Mouse (Mus musculus) T-cell, adult 2 months (primary cell): ENCODE data around the gene Lbr.

Source experiments
- DNase-seq: peaks from one replicate; pipeline ENCODE4 v3.0.0; 2022; ENCODE audit warnings: low spot score

Gene Lbr

GRCm38 (mm10) chr1:181842781-181843180 is at the start of gene Lbr:
Gene Lbr, minus strand, starts transcription at chr1:181843046.
- peak; percentile 72 for DNase-seq

DNA sequence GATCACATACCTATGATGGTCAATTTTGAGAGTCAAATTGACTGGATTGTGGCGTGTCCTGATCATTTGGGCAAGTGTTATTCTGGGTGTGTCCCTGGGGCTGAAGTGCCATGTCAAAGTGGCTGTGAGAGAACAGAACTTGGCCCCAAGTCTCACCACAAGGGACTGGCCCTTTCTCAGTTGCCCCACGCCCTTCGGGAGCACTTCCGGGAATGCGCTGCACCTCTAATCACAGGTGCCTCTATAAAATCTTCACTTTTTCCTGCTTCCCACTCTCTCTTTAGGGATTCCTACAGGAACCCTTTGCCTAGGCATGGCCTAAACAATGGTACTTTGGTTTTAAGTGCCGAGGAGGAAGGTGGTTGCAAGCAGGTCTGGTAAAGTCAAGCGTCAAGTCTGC is 46.8 kb upstream of the Lbr start:
- DNase-seq, result no peak

- peak; percentile 85 for DNase-seq
Observed at GRCm38 (mm10) chr1:181888801-181889200, 46.0 kb upstream of the Lbr start.

- peak; percentile 70 for DNase-seq
Observed at GRCm38 (mm10) chr1:181881532-181881931, 38.7 kb upstream of the Lbr start.

- no peak for DNase-seq
Observed at GRCm38 (mm10) chr1:181880752-181881325, 38.0 kb upstream of the Lbr start.

- no peak for DNase-seq
Observed at GRCm38 (mm10) chr1:181878436-181878835, 35.6 kb upstream of the Lbr start.

GRCm38 (mm10) chr1:181877088-181877487 is 34.2 kb upstream of the Lbr start:
- DNase-seq, result no peak

- no peak for DNase-seq
Observed at GRCm38 (mm10) chr1:181876656-181877055, 33.8 kb upstream of the Lbr start.

DNA sequence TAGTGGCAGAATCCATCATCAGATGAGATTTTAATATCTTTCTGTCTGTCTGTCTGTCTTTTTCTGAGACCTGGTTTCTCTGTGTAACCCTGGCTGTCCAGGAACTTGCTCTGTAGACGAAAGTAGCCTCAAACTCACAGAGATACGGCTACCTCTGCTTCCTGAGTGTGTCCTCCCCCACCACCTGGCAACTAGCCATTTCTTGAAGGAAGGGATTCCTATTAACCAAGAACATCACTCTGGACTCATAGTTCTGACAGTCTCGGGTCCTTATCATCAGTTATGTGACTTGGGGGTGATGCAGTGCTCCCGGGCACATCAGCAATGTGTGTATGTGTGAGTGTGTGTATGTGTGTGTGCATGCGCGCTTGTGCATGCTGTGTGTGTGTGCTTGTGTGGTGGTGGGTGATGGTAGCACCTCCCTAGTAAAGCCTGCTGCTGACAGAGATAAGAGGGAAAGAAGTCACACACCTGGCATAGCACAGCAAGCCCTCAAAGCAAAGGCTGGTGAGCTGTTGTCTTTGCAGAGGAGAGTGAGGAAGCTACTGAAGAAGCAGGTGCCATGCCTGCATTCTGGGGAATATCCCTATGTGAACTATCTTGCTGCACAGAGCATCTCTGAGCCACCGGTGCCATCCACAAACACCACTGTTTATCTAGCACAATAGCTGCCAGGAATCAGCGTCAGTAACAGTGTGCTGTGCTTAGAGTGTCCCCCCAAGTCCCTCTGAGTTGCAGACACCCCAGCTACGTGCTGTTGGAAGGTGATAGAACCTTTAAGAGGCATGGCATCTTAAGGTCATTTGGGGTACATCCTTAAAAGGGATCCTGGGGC is 30.5 kb upstream of the Lbr start:
- no peak for DNase-seq

DNA sequence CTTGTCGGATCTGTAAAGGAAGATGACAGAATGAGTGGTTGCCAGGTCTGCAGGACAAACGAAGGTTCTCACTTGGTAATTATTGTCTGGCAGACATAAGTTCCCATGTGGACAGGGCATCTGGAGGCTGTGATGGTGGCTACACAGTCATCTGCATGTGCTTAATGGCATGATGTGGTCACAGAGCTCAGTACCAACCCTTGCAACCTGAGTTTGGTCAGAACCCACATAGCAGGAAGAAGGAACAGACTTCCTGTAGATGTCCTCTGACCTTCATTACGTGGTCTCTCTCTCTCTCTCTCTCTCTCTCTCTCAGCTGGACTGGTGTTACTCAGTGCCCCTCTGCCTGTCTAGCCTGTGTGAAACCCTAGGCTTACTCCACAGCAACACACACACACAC is 29.8 kb upstream of the Lbr start:
- no peak for DNase-seq

DNA sequence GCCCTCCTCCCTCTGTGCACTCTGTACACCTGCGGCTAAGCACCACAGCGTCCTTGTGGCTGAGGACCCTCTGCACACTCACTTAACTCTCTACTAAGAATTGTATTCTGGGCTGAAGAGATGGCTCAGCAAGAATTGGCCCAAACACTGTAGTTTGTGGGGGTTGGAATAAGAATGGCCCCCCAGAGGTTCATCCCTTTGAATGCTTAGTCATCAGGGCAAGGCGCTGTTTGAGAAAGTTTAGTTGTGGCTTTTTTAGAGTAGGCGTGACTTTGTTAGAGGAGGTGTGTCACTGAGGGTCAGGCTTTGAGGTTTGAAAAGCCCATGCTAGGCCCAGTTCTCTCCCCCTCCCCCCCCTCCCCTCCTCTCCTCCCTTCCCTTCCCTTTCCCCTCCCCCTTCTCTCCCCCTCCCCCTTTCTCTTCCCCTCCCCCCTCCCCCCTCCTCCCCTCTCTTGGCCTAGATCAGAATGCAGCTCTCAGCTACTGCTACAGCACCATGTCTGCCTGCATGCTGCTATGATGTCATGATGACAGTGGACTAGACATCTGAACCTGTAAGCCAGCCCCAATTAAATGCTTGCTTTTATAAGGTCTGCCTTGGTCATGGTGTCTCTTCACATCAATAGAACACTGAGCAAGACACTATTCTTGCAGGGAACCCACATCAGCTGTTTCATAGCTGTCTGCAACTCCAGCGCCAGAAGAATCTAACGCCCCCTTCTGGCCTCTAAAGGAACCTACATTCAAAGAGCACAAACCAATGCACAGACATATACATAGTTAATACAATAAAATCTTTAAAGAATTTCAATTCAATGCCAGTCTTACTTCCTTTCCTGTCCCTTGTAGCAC is 23.8 kb upstream of the Lbr start:
- no peak for DNase-seq

DNA sequence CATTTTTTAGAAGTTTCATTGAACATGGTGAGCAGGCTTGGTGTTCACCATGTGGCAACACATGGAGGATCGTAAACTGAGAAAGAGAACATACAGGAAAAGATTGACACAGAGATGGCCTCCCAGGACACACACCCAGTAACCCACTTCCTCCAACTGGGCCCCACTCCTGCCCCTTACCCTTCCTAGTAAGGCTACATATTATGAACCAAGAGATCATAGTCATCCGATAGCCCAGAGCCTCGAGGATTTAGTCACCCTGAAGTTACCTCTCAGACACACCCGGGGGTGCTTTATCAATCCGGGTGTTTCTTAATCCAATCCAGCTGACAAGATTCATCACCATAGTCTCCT is 23.0 kb upstream of the Lbr start:
- DNase-seq, result no peak

DNA sequence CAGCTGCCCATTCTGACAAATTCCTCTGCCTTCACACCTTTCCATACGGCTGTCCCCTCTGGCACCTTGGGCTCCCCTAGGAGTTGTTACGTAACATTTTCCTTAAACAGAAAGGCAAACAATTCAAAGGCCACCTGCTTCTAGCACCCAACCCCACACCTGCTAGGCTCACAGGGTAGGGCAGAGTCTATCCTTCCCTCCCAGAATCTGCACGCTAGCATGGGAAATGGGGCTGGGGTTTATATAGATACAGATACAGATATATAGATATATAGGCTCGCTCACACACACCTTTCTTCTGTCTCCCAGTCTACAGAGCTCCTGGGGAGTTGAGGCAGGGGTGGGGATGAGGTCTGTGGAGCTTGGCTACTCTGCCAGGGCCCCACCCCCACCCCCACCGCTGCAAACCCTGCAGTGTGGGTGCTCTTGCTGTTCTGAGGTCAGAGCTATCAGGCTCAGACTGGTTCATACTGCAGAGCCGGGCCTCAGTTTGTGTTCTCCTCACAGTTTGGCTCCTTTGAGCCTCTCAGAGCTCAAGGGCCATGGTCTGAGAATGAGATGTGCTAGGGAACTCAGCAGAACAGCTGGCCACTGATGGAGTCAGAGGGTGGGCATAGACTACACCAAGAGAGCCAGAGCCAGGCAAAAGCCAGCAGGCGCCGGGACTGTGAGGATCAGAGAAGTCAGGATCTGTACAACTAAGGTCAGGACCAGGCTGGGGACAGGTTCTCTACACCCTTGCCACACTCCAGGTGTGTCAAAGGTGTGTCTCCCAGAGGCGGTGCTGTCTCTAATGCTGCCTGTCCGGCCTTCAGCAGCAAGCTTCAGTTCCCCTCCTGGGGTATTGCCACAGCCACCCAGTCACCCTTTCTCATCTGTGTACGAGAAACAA is 22.4 kb upstream of the Lbr start:
- DNase-seq, result no peak

- no peak for DNase-seq
Observed at GRCm38 (mm10) chr1:181863431-181863830, 20.6 kb upstream of the Lbr start.

- DNase-seq, result no peak
Observed at GRCm38 (mm10) chr1:181862676-181863374, 20.0 kb upstream of the Lbr start.

DNA sequence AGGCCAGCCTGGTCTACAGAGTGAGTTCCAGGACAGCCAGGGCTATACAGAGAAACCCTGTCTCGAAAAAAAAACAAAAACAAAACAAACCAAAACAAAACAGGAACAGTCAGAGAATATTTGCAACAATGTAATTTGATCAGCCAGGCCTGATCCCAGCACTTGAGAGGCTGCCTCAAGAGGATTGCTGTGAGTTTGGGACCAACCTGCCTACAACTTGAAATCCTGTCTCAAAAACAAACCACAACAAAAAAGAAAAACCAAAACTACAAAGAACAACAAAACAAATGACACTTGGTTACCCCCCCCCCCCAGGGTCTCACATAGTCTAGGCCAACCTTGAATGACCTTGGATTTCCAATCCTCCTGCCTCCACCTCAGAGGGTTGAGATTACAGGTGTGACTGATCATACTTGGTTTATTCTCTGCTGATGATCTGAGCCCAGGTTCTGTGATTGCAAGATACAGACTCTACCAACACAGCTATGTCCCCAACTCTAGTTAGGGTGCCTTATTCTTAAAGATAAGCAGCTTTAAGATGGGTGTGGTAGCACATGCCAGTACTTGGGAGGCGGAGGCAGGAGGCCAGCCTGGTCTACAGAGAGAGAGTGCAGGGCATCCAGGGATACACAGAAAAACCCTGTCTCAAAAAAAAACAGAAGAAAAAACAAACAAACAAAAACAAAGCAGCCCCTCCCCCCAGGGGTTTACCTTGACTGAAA is 18.5 kb upstream of the Lbr start:
- DNase-seq, result no peak

- peak; percentile 92 for DNase-seq
Observed at GRCm38 (mm10) chr1:181860659-181861058, 17.8 kb upstream of the Lbr start.

- no peak for DNase-seq
Observed at GRCm38 (mm10) chr1:181856329-181856728, 13.5 kb upstream of the Lbr start.

GRCm38 (mm10) chr1:181854829-181855228 is 12.0 kb upstream of the Lbr start:
- DNase-seq, result no peak

- DNase-seq, result peak; percentile 86
Observed at GRCm38 (mm10) chr1:181853081-181853736, 10.4 kb upstream of the Lbr start.
